Mouse (Mus musculus) erythroid progenitor cell, adult 5-6 weeks (primary cell): ENCODE results near the gene Gatad2a. TPM values are rescaled to one million over a fixed set of nuclear protein-coding genes. Genes with fewer than 3 reads are reported as not detected.
"Not testable (repeated sequence)": the region's sequence is repeated elsewhere in the genome, so short reads cannot be mapped to it uniquely, and the experiment has no call there.

Experiments
- ATAC-seq: replicated peaks from 2 replicates; pipeline ENCODE4 v1.8.0; 2016; ENCODE audit warnings: moderate number of reproducible peaks, mild to moderate bottlenecking, moderate TSS enrichment, inconsistent platforms; ENCODE audit not compliant: poor library complexity, low FRiP score, severe bottlenecking
- total RNA-seq, 2 experiments: library from RNA; stranded (forward) in 1 of 2; stranded (reverse) in 1 of 2; fragments of 150-400 nt in 1 of 2; fragments of 186-747, 209-891 nt in 1 of 2; gene quantifications; 2 replicates each; pipeline versions ENCODE4 v1.2.3 to v1.2.4; 2015 to 2017; ENCODE audit warnings: low replicate concordance in 2 of 2

Gene Gatad2a
- total RNA-seq, 2 experiments from 2014 or later, result 42.8 to 48.0 TPM

GRCm38 (mm10) chr8:69998706-69999105 lies 2.5 kb upstream of the Gatad2a start:
- no peak for ATAC-seq

- peak; percentile 4; the same call in 1 of the 2 replicates for ATAC-seq
Observed at GRCm38 (mm10) chr8:69996589-69997285, 553 bp upstream of the Gatad2a start.

DNA sequence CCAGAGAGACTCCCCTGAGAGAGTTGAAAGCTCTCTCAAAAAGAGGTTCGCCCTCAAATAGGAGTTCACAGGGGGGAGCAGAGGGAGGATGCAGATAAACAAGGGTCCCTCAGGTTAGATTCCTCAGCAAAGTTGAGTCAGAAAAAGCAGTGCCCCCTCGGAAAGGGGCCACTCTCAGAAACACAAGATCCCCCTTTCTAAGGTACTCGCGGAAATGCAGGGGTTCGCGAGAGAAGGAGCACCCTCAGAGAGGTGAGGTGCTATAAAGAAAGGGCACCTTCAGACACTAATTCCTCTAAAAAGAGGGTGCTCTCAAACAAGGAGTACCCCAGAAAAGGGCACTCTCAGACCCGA lies 785 bp downstream of the Gatad2a start:
- no peak for ATAC-seq

- ATAC-seq, result not testable (repeated sequence)
Observed at GRCm38 (mm10) chr8:69988936-69989335, 7.2 kb downstream of the Gatad2a start.

- no peak for ATAC-seq
Observed at GRCm38 (mm10) chr8:69987744-69988143, 8.4 kb downstream of the Gatad2a start.

DNA sequence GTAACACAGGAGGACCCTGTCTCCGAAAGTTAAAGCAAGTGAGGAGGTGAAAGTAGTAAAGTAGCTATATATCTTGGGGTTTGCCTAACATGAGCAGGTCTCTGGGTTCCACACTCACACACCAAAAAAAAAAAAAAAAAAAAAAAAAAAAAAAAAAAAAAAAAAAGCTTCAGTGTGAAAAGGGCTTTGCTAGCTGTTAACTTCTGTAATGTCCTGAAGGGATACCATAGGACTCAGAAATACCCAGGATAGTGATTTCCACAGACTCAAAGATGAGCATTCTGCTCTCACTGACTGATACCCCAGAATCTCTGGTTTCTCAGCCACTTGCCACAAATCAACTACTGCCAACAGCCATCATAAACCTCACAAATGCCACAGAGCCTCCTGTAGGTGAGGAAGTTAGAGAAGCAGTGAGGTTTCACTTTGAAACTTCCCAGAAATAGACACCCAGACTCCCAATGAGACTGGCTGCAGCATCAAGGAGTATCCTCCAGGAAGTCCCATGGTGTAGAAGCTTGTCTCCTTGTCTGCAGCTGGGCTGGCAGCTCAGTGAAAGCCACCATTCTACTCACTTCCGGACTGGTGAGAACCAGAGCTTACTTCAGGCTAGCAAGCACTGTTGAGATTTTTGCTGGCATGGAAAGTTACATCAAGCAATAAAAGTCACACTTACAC lies 11.2 kb downstream of the Gatad2a start:
- ATAC-seq, result no peak

GRCm38 (mm10) chr8:69978456-69978855 lies 17.7 kb downstream of the Gatad2a start:
- no peak for ATAC-seq

GRCm38 (mm10) chr8:69974806-69975205 lies 21.4 kb downstream of the Gatad2a start:
- no peak for ATAC-seq

GRCm38 (mm10) chr8:69974194-69974614 lies 22.0 kb downstream of the Gatad2a start:
- peak; percentile 94 for ATAC-seq

GRCm38 (mm10) chr8:69973442-69974161 lies 22.6 kb downstream of the Gatad2a start:
- ATAC-seq, result no peak

GRCm38 (mm10) chr8:69973063-69973441 lies 23.1 kb downstream of the Gatad2a start:
- no peak for ATAC-seq

GRCm38 (mm10) chr8:69970880-69971279 lies 25.3 kb downstream of the Gatad2a start:
- ATAC-seq, result no peak

- no peak for ATAC-seq
Observed at GRCm38 (mm10) chr8:69967291-69967933, 28.8 kb downstream of the Gatad2a start.

DNA sequence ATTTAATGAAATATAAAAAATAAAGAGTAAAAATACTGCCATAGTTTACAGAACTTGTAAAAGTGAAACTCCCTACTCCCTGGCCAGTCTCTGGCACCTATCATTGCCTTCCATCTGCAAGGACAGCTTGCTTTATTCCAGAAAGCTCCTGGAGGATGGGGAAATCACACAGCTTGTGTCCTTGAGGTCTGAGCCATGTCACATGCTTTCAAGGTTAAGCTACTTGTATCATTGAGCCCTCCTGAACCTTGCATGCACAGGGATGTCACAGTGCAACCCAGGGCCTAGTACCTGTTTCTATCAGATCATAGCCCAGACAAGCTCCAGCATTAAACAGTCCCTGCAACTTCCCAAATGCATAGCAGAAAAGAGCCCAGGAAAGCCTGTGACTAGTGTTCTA lies 36.9 kb downstream of the Gatad2a start:
- ATAC-seq, result no peak

DNA sequence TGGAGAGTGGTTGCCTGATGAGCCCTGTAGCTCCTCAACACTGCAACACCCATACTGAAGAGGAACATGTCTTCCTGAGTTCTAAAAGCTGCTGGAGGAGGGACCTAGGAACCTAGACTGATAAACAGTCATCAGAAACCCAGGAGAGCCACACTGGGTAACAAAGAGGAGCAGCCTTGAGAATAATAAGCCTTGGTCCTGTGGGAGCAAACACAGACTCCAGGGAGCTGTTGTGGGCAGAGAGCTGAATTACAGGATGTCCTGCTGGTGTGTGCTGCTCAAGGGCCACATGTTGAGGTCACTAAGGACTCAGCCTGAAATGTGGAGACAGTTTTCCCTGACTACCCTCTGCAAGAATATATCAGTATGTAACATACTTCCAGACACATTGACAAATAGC lies 38.3 kb downstream of the Gatad2a start:
- ATAC-seq, result no peak

DNA sequence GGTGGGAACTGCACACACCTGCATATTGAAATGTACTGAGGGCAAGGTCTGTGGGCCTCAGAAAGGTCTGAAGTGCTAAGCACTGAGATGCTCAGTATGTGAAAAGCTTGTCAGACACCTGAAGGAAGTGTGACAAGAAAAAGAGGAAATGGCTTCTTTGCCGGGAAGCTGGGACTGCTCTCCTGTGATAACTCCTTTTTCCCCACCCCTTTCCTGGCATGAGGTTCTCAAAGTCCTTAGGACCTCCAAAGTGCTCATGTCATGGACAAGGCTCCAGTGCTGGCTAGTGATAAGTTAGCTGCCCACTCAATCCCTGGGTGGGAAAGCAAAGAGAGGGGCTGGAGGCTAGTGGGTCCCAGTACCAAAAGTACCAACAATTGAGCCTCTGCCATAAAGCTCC lies 38.8 kb downstream of the Gatad2a start:
- no peak for ATAC-seq

GRCm38 (mm10) chr8:69956651-69957050 lies 39.5 kb downstream of the Gatad2a start:
- no peak for ATAC-seq

- no peak for ATAC-seq
Observed at GRCm38 (mm10) chr8:69954642-69955041, 41.5 kb downstream of the Gatad2a start.

- ATAC-seq, result no peak
Observed at GRCm38 (mm10) chr8:69954213-69954612, 42.0 kb downstream of the Gatad2a start.

DNA sequence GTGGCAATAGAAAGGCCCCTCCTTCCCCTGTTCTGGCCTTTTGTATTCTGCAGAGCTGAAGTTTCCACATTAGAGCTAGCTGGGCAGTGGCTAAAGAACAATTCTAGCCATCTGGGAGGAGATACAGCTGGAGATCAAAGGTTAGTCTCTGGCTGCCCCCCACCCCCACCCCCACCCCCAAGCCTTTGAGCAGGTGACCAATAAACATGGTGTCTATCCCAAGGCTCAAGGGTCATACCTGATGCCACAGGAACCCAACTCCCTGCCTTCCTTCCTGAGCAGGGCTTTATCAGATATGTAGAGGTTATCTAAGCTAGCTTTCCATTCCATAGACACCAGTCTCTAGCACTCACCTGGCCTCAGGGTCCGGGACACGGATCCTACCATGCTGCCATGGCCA lies 45.9 kb downstream of the Gatad2a start:
- ATAC-seq, result no peak
